Mouse (Mus musculus) forebrain, embryonic 11.5 days (tissue): Measurements from ENCODE around the gene Slc16a2. TPM values are rescaled to one million over a fixed set of nuclear protein-coding genes. Genes with fewer than 3 reads are reported as not detected.

Experiments
- ATAC-seq: fragments of 200-750 bp; cut with Nextera tagmentation; replicated peaks from 2 replicates; pipeline ENCODE4 v1.8.0; 2017; ENCODE audit warnings: moderate TSS enrichment; ENCODE audit not compliant: low FRiP score
- DNase-seq: peaks from one replicate; pipeline ENCODE4 v3.0.0-alpha.2; 2017; ENCODE audit warnings: low spot score
- H3K27ac ChIP-seq: fragments of 300-500 bp; sonication (generic); 2 replicates; pipeline ENCODE4 v1.5.1; 2014; ENCODE audit warnings: low read depth, low read length
- H3K27me3 ChIP-seq: fragments of 300-500 bp; sonication (generic); 2 replicates; pipeline ENCODE4 v1.6.1; 2014; ENCODE audit warnings: mild to moderate bottlenecking, low read length, mixed read lengths; ENCODE audit not compliant: control insufficient read depth, insufficient read depth
- H3K36me3 ChIP-seq: fragments of 300-500 bp; sonication (generic); 2 replicates; pipeline ENCODE4 v1.6.1; 2014; ENCODE audit warnings: mild to moderate bottlenecking, low read length, moderate library complexity, mixed read lengths; ENCODE audit not compliant: control insufficient read depth, insufficient read depth
- H3K4me1 ChIP-seq: fragments of 300-500 bp; sonication (generic); replicated peaks from 2 replicates; pipeline ENCODE4 v1.6.1; 2014; ENCODE audit warnings: low read length, mixed read lengths; ENCODE audit not compliant: control insufficient read depth, insufficient read depth
- H3K4me2 ChIP-seq: fragments of 300-500 bp; sonication (generic); 2 replicates; pipeline ENCODE4 v1.6.1; 2014; ENCODE audit warnings: low read depth, mild to moderate bottlenecking, low read length, moderate library complexity, mixed read lengths; ENCODE audit not compliant: severe bottlenecking
- H3K4me3 ChIP-seq: fragments of 300-500 bp; sonication (generic); 2 replicates; pipeline ENCODE4 v1.5.1; 2014; ENCODE audit warnings: low read depth, low read length
- H3K9ac ChIP-seq: fragments of 300-500 bp; sonication (generic); 2 replicates; pipeline ENCODE4 v1.6.1; 2014; ENCODE audit warnings: low read length
- H3K9me3 ChIP-seq: fragments of 300-500 bp; sonication (generic); 2 replicates; pipeline ENCODE4 v1.6.1; 2016; ENCODE audit warnings: low read length, mixed read lengths; ENCODE audit not compliant: control insufficient read depth
- WGBS: fragments of 180-500 bp; shearing (Covaris S2); extraction: QIAGEN DNeasy Blood & Tissue Kit; methylation state at CpG from one replicate; pipeline ENCODE4 v1.1.7; 2014; 5-methylcytosine and 5-hydroxymethylcytosine counted together
- polyA plus RNA-seq: library from polyadenylated mRNA; unstranded; fragments of >200 nt; fragmentation: Nextera tagmentation; extraction: Ambion mirVana; gene quantifications from 2 replicates; pipeline ENCODE4 v1.2.1, GENCODE M21; 2014

Slc16a2 gene
- polyA plus RNA-seq, 1 experiment from 2014 or later = 19.1 TPM

DNA sequence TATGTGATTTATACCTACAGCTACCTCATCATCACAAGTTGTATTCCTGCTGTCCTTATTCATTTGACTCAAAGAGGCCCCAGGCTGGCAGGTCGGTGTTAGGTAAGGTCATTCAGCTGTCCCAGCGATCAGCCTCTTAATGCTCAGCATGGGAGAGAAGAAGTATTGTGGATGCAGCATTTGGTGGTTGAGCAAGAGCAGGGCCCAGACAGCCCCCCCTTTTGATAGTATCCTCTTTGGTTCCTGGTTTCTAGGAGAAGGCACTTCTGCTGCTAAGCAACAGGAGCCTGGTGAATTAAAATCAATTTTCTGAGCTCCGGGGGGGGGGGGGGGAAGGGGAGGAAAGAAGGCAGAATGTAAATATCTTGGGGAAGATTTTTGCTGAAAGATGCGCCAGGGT lies 162.8 kb downstream of the Slc16a2 start:
- no peak overlapping the region for H3K9ac ChIP-seq
- H3K36me3 ChIP-seq = no peaks in the 10 kb centered on the region
- no peak overlapping the region for H3K4me3 ChIP-seq
- peaks cover 10% of the 10 kb centered on the region; the same call in 1 of the 2 replicates for H3K27me3 ChIP-seq
- WGBS = 64% methylated on average over 4 of the region's 4 CpGs
- H3K27ac ChIP-seq = no peak overlapping the region
- no peaks in the 10 kb centered on the region; the same call in 1 of the 2 replicates for H3K9me3 ChIP-seq
- no peak for DNase-seq
- H3K4me2 ChIP-seq = no peak overlapping the region
- H3K4me1 ChIP-seq = no peaks in the 10 kb centered on the region
- ATAC-seq = no peak

GRCm38 (mm10) chrX:103653021-103653420 lies 168.8 kb downstream of the Slc16a2 start:
- WGBS = 17% methylated on average over 2 of the region's 2 CpGs
- no peaks in the 10 kb centered on the region for H3K36me3 ChIP-seq
- DNase-seq = no peak

DNA sequence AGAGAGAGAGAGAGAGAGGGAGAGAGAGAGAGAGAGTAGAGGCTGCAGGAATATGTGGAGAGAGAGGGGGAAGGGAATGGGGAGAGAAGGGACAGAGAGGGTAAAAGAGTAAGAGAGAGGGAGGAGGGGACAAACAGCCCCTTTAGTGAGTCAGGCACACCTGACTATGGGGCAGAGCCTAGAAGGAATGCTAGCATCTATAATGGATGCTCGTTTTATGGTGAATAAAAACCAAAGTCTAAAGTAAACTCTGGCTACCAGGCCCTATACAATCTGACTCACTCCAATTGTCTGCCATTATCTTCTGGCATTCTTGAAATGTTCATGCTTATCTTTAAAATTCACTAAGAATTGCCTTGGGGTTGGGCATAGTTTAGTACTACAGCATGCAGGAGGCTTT lies 169.7 kb downstream of the Slc16a2 start:
- no peaks in the 10 kb centered on the region for H3K9me3 ChIP-seq
- 33% methylated on average over 1 of the region's 1 CpGs for WGBS
- no peak overlapping the region for H3K4me3 ChIP-seq
- H3K27me3 ChIP-seq = peaks cover 5% of the 10 kb centered on the region; the same call in 1 of the 2 replicates
- no peak overlapping the region for H3K4me2 ChIP-seq
- no peaks in the 10 kb centered on the region for H3K4me1 ChIP-seq
- ATAC-seq = no peak
- no peak overlapping the region for H3K9ac ChIP-seq
- no peaks in the 10 kb centered on the region for H3K36me3 ChIP-seq
- no peak for DNase-seq
- H3K27ac ChIP-seq = no peak overlapping the region

More at GRCm38 (mm10) chrX:103653021-103653420, 168.8 kb downstream of the Slc16a2 start:
- no peak overlapping the region for H3K27ac ChIP-seq
- H3K4me2 ChIP-seq = no peak overlapping the region
- peaks cover 5% of the 10 kb centered on the region; the same call in 1 of the 2 replicates for H3K27me3 ChIP-seq
- no peak overlapping the region for H3K4me3 ChIP-seq
- H3K4me1 ChIP-seq = no peaks in the 10 kb centered on the region
- H3K9ac ChIP-seq = no peak overlapping the region
- H3K9me3 ChIP-seq = no peaks in the 10 kb centered on the region
- no peak for ATAC-seq

Other genes starting within 250 kb of the Slc16a2 start
- gene Zcchc13, start 191.4 kb downstream of the Slc16a2 start, polyA plus RNA-seq = not detected in 2 replicates
- 39.9 and 48.7 TPM in 2 replicates for gene Rlim, start 159.3 kb upstream of the Slc16a2 start, polyA plus RNA-seq